Mouse (Mus musculus): ENCODE data around the gene Tmem231.

The Tmem231 gene

DNA sequence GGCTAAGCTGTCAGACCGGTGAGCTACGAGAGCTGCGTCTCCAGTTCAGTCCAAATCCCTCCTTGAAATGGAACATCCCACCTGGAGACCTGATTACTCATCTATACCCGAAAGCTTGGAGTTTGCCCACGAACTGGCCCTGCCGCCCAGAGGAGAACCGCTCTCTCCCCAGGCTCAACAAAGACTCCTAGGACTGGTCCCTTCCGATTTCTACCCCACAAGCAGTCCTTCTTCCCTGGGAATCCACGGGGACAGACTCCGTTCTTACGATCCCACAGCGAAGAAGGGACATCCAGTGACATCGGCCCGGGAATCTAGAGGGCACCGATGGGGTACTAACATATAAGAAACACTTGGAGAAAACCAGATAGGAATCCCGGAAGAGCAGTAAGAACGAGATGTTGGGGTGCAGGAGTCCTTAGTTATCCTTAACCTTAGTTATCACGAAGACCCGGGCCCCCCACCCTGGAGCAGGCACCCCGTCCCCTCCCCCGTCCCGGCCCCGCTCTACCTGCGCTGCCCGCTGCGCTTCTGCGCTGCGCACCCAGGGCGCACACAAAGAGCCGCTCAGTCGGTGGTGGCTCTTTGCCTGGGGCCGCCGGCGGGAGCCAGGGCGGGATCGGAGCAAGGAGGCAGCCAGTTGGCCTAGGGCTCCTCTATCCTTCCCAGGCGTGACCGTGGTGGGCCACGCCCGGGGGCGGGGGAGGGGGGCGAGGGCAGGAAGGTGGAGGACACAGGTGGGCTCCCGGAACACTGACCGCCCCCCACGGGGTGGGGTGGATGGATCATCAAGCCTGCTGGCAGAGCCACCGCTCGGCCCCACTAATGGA is 23.8 kb downstream of the Tmem231 start, which contains the start of gene Chst5:
Gene Chst5 (minus strand): TSS at position 827 of the 830 bp plus-strand sequence.
- no peak for DNase-seq (ENCODE audit: inconsistent age in 2 of 2, low spot score in 1 of 2)

GRCm38 (mm10) chr8:111905500-111906121 is 28.1 kb downstream of the Tmem231 start:
- DNase-seq (ENCODE audit: inconsistent age in 2 of 2, low spot score in 1 of 2): no peak

DNA sequence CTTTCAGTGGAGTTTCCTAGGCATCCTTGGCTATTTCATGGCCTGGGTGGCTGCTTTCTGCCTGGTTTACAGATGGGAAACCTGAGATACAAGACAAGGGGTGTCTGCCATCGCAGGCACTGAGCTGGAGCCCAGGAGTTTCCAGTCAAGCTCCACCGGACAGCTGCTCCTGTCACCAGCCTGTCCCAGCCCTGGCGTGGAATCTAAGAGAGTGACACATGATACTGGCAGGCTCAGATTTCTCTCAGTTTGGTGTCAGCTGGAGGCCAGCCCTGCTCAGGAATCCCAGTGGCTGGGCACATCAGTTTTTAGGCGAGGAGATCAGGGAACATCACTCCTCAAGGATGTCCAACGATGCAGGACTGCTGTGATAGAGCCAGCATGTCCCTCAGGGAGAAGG is 31.6 kb downstream of the Tmem231 start:
- no peak for DNase-seq (ENCODE audit: inconsistent age in 2 of 2, low spot score in 1 of 2)

GRCm38 (mm10) chr8:111898586-111898985 is 35.1 kb downstream of the Tmem231 start:
- no peak for DNase-seq (ENCODE audit: inconsistent age in 2 of 2, low spot score in 1 of 2)

DNA sequence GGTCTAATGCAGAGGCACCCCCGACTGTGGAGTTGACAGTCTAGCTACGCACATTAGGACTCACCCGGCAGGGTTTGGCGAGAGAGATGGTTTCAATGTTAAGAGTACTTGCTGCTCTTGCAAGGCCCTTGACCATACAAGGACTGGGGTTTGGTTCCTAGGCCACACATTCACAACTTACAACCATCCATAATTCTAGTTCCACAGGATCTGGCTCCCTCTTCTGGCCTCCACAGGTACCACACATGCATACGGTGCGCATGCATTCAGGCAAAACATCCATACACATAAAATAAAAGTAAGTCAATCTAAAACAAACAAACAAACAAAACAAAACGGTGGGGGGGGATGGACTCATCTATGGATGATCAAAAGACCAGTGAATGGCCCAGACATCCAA is 38.7 kb downstream of the Tmem231 start:
- DNase-seq (ENCODE audit: inconsistent age in 2 of 2, low spot score in 1 of 2): no peak

GRCm38 (mm10) chr8:111892615-111893014 is 41.1 kb downstream of the Tmem231 start:
- DNase-seq (ENCODE audit: inconsistent age in 2 of 2, low spot score in 1 of 2): no peak

- no peak for DNase-seq (ENCODE audit: inconsistent age in 2 of 2, low spot score in 1 of 2)
These were observed 41.7 kb downstream of the Tmem231 start for GRCm38 (mm10) chr8:111891983-111892382.

DNA sequence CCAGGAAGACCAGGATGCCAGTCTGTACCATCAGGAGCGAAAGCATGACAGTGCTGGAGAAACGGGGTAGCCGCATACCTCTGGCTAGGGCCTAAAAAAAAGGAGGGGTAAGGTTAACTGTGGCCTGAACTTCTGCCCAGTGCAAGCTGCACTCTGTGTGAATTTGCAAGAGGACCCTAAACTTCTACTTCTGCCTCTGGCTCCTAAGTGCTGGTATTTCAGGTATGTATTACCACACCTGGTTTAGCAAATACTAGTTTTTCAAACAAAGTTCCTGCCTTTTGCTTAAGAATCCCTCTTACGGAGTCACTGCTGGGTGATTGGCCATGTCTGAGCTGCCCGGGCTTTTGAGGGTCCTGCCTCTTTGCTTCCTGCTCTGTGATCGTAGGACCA is 42.8 kb downstream of the Tmem231 start:
- no peak for DNase-seq (ENCODE audit: inconsistent age in 2 of 2, low spot score in 1 of 2)

GRCm38 (mm10) chr8:111889931-111890910 is 43.5 kb downstream of the Tmem231 start:
- no peak for DNase-seq (ENCODE audit: inconsistent age in 2 of 2, low spot score in 1 of 2)

DNA sequence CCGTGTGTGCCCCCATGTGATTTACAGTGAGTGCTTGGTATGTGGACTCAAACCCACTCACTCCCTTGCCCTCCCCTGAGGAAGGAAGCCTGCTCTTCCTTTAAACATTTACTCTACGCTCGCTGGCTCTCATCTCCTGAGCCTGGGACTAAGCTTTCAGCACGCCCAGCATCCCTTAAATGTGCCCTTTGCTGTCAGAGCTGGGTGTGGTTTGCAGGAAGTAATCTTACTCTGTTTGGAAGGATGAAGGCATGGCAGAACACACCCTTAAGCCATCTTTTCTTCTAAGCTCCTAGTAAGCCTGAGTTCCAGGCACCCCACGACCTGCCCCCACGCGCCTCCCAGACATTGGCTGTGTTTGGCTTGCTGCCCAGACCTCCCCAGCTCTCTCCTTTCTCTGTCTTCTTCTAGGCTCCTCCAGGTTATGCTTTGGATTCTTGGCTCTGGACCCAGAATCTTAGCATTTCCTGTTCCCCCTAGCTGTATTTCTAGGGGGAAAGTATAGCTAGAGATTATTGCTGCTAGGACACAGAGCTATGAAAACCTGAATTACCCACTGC is 45.5 kb downstream of the Tmem231 start:
- DNase-seq (ENCODE audit: inconsistent age in 2 of 2, low spot score in 1 of 2): no peak

DNA sequence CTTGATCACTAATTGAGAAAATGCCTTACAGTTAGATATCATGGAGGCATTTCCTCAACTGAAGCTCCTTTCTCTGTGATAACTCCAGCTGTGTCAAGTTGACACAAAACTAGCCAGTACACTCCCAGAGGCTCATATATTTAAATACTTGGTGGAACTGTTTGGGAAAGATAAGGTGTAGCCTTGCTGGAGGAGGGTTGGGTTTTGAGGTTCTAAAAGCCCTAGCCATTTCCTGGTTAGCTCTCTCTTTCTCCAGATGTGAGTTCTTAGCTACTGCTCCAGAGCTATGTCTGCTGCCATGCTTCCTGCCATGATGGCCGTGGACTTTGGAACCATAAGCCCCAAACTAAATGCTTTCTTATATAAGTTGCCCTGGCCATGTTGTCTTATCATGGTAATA is 46.2 kb downstream of the Tmem231 start:
- DNase-seq (ENCODE audit: inconsistent age in 2 of 2, low spot score in 1 of 2): no peak

DNA sequence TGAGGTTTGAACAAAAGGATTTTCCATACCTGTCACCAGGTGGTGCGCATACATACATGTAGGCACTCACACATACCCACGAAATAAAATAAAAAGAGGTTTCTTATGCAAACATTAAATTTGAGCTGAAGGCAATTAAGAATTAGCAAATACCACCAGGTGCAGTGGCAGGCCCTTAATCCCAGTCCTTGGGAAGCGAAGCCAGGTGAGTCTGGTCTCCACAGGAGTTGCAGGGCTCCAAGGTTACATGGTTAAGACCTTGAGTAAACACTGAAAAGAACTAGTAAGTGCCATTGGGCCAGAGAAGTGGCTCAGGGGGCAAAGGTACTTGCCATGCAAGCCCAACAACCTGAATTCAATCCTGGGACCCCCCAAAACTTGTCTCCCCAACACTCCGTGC is 50.1 kb downstream of the Tmem231 start:
- no peak for DNase-seq (ENCODE audit: inconsistent age in 2 of 2, low spot score in 1 of 2)

- DNase-seq (ENCODE audit: inconsistent age in 2 of 2, low spot score in 1 of 2): peak; percentile 32 to 79
These were observed 52.1 kb downstream of the Tmem231 start for GRCm38 (mm10) chr8:111881591-111881990.

GRCm38 (mm10) chr8:111877711-111878110 is 56.0 kb downstream of the Tmem231 start:
- DNase-seq (ENCODE audit: inconsistent age in 2 of 2, low spot score in 1 of 2): peak in 1 of 2 experiments; percentile 38

DNA sequence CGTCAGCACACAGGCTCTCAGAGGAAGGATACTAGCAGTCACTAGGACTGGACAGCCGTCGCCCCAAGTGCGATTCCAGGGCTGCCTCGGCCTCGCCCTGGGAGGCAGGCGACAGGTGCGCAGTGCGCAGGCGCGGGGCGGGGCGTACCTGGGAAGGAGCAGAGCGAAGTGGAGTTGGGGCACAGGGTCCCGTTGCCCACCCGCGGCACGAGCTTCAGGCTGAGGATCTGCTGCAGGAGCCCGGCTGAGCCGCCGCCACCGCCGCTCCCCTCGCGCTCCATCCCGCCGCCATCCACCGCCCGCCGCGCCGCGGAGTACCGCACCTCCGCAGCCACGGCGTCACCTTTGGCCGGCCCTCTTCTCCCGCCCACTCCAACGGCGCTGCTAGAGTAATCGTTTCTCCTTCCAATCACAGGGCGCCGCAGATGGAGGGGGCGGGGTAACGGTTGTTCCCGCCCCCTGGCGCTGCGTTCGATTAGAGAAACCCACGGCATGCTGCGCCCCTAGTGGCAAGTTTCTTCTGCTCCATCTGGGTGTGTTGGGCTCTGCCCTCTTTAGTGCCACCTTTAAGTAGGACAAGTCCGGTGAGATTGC is 57.2 kb downstream of the Tmem231 start, which contains the start of gene Tmem170:
Gene Tmem170 (minus strand): TSS at position 396 of the 594 bp plus-strand sequence.
- DNase-seq (ENCODE audit: inconsistent age in 2 of 2, low spot score in 1 of 2): peak; percentile 98 to 100

GRCm38 (mm10) chr8:111875758-111876157 is 57.9 kb downstream of the Tmem231 start:
- peak in 1 of 2 experiments; percentile 36 for DNase-seq (ENCODE audit: inconsistent age in 2 of 2, low spot score in 1 of 2)

DNA sequence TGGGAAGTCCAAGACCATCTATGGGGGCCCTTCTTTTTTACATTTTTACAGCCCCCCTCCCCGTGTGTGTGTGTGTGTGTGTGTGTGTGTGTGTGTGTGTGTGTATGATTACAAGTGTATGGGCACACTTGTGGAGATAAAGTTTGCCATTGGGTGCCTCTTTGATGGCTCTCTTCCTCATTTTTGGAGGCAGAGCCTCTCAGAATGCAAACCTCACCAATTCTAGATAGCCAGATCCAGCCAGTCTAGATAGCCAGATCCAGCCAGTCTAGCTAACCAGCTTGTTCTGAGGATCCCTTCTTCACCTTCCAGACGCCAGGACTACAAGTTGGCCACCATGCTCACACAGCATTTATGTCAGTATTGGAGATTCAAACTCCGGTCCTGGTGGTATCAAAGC is 62.4 kb downstream of the Tmem231 start:
- DNase-seq (ENCODE audit: inconsistent age in 2 of 2, low spot score in 1 of 2): no peak

DNA sequence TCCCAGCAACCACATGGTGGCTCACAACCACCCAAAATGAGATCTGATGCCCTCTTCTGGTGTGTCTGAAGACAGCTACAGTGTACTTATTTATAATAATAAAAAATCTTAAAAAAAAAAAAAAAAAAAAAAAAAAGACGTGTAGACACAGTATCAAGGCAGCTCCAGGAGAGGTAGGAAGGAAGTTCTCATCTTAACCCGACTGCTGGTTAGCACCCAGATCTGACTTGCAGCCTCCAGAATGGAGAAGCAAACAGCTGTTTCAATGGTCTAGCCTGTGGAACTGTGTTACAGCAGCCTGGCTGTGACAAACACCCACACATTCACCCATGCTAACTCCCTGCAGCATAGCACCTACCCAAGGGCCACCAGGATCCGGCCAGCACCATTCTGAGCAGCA is 63.3 kb downstream of the Tmem231 start:
- DNase-seq (ENCODE audit: inconsistent age in 2 of 2, low spot score in 1 of 2): no peak

GRCm38 (mm10) chr8:111868664-111869063 is 65.0 kb downstream of the Tmem231 start:
- DNase-seq (ENCODE audit: inconsistent age in 2 of 2, low spot score in 1 of 2): no peak

GRCm38 (mm10) chr8:111865857-111866256 is 67.8 kb downstream of the Tmem231 start:
- no peak for DNase-seq (ENCODE audit: inconsistent age in 2 of 2, low spot score in 1 of 2)
